Mouse (Mus musculus) brain, embryonic 14.5 days (tissue): ENCODE data around the gene Rhbdd1.

Source experiments
- CTCF ChIP-seq: fragments of 200-500 bp; IDR thresholded peaks from 2 replicates; pipeline ENCODE4 v1.5.1; 2012; ENCODE audit warnings: inconsistent platforms, mild to moderate bottlenecking, moderate library complexity, borderline replicate concordance; ENCODE audit not compliant: insufficient read depth, insufficient read length; ENCODE audit errors: extremely low read depth
- POLR2A ChIP-seq: fragments of 200-500 bp; IDR thresholded peaks from 2 replicates; pipeline ENCODE4 v1.6.1; 2012; ENCODE audit warnings: mild to moderate bottlenecking, inconsistent platforms, borderline replicate concordance; ENCODE audit not compliant: poor library complexity, insufficient read depth, insufficient read length, severe bottlenecking; ENCODE audit errors: extremely low read depth

DNA sequence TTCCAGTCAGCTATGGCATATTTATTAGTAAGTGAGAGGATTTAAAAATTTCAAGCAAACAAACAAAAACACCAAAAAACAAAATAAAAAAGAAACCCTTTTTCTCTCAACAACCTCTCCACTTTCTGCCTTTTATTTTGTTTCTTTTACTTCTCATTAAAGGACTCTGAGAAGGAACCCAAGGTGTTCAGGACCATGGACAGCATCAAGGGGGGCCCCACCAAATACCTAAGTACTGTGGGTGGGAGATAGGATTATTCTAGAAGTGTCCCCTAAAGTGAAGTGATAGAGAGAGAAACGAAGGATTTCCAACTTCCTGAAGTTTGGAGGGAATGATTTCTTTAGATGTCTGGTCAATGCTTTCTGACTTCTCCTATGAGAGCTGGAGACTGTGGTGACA lies 17.7 kb upstream of the Rhbdd1 start:
- TF ChIP-seq CTCF = no peak
- TF ChIP-seq POLR2A = no peak
